Mouse (Mus musculus) central nervous system, embryonic 11.5 days (tissue): ENCODE measurements around the gene Csn3. TPM values are rescaled to one million over a fixed set of nuclear protein-coding genes. Genes with fewer than 3 reads are reported as not detected.

Source experiments
- polyA plus RNA-seq: library from polyadenylated mRNA; depleted of rRNA; stranded (reverse); fragments of >200 nt; gene quantifications from 2 replicates; pipeline ENCODE4 v1.2.3, GENCODE M21; 2012; rRNA removed

Gene Csn3
- polyA plus RNA-seq: 0.09 TPM in 1 of 2 replicates, not detected in the other

DNA sequence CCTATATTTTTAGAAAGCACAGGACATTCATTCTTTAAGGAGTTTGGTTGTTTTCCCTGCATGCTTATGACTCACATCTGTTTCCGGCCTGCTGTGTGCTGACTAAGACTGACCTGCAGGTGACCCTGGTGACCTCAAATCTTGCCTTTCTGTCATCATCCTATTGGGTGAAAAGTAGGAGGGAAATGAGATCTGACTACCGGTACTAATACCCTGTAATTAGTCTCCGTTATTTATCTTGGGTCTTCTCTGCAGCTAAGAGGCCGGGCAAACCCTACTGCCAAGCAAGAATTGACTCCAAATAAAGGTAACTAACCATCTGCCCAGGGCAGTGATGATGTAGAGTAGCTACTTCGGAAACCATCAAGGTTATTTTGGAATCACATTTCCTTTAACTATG is at the start of gene Csn3:
Gene Csn3 (plus strand): TSS at position 208 of the 400 bp plus-strand sequence.

GRCm38 (mm10) chr5:87884729-87885128 is 40.6 kb upstream of the Csn3 start, which contains the start of gene Odam:
Gene Odam, plus strand, starts transcription at chr5:87885029.

DNA sequence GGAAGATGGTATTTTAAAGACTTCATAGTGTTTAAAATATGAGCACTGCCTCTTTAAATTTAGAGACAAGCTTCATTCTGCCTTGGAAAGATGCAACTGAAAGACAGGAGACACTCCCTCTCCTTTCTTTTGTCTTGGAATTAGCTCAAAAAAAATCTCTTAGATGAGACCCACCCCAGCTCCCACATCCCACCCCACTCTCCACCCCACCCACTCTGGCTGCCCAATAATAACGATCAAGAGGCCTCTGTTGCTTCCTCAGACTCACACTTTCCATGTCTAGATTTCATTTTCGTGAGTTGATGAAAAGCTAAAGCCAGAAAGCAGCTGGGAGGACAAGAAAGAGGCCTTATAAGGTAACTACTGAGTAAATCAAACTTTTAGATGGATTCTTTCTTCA is 43.8 kb downstream of the Csn3 start, which contains the start of the genes 2310003L06Rik and Gm28434:
Gene 2310003L06Rik (plus strand): TSS at position 259 of the 400 bp plus-strand sequence.
Gene Gm28434 (plus strand): TSS at position 317 of the 400 bp plus-strand sequence.

DNA sequence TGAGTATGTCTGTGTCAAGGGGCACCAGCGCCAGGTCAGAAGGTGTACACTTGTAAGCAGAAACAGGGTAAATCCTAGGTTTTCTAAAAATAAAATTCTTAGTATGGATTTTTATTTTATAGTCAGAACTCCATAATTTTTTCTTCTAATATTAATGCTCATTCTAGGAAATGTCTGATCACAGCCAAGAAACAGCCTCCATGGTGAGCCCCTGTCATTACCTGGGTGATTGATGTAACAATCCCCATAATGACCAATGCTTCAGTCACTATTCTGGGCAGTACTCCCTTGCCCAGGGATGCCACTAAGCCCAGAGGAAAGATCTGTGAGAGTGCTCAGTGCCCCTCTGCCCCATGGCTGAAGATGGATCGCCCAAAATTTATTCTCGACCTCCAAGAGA is 53.8 kb downstream of the Csn3 start, which contains the start of gene Cabs1:
Gene Cabs1 (plus strand): TSS at position 301 of the 400 bp plus-strand sequence.

Other genes starting within 250 kb of the Csn3 start
- gene Csn2, start 225.9 kb upstream of the Csn3 start, polyA plus RNA-seq: not detected in 2 replicates
- not detected in 2 replicates for gene Csn1s2a, start 151.0 kb upstream of the Csn3 start, polyA plus RNA-seq
- not detected in 2 replicates for gene Csn1s2b, start 117.5 kb upstream of the Csn3 start, polyA plus RNA-seq
- gene Prr27, start 99.9 kb upstream of the Csn3 start, polyA plus RNA-seq: not detected in 2 replicates
- gene Odam, start 40.5 kb upstream of the Csn3 start, polyA plus RNA-seq: not detected in 2 replicates
- gene 2310003L06Rik, start 43.9 kb downstream of the Csn3 start, polyA plus RNA-seq: not detected in 2 replicates
- not detected in 2 replicates for gene Gm28434, start 43.9 kb downstream of the Csn3 start, polyA plus RNA-seq
- gene Cabs1, start 53.9 kb downstream of the Csn3 start, polyA plus RNA-seq: not detected in 2 replicates
- not detected in 2 replicates for gene Smr3a, start 77.0 kb downstream of the Csn3 start, polyA plus RNA-seq
- not detected in 2 replicates for gene Smr2, start 161.0 kb downstream of the Csn3 start, polyA plus RNA-seq
- not detected in 2 replicates for gene Gm11116, start 186.0 kb downstream of the Csn3 start, polyA plus RNA-seq
- not detected in 2 replicates for gene Gm11115, start 228.5 kb downstream of the Csn3 start, polyA plus RNA-seq